Mouse (Mus musculus) heart, embryonic 15.5 days (tissue): Measurements from ENCODE around the gene Tbcd. TPM values are rescaled to one million over a fixed set of nuclear protein-coding genes. Genes with fewer than 3 reads are reported as not detected.

ENCODE experiments used
- ATAC-seq: fragments of 200-750 bp; cut with Nextera tagmentation; replicated peaks from 2 replicates; pipeline ENCODE4 v1.8.0; 2017; ENCODE audit warnings: low read depth, moderate TSS enrichment; ENCODE audit not compliant: insufficient number of reproducible peaks, insufficient read depth, low FRiP score
- H3K27ac ChIP-seq: fragments of 300-500 bp; sonication (generic); 2 replicates; pipeline ENCODE4 v1.5.1; 2015; ENCODE audit warnings: mild to moderate bottlenecking, inconsistent platforms
- H3K27me3 ChIP-seq: fragments of 300-500 bp; sonication (generic); 2 replicates; pipeline ENCODE4 v1.6.1; 2015; ENCODE audit warnings: inconsistent platforms
- H3K36me3 ChIP-seq: fragments of 300-500 bp; sonication (generic); 2 replicates; pipeline ENCODE4 v1.6.1; 2015; ENCODE audit warnings: mild to moderate bottlenecking, inconsistent platforms
- H3K4me1 ChIP-seq: fragments of 300-500 bp; sonication (generic); replicated peaks from 2 replicates; pipeline ENCODE4 v1.6.1; 2015; ENCODE audit warnings: inconsistent platforms
- H3K4me2 ChIP-seq: fragments of 300-500 bp; sonication (generic); 2 replicates; pipeline ENCODE4 v1.6.1; 2015; ENCODE audit warnings: inconsistent platforms, mild to moderate bottlenecking, moderate library complexity
- H3K4me3 ChIP-seq: fragments of 300-500 bp; sonication (generic); 2 replicates; pipeline ENCODE4 v1.5.1; 2015; ENCODE audit warnings: mild to moderate bottlenecking, inconsistent platforms
- H3K9ac ChIP-seq: fragments of 300-500 bp; sonication (generic); 2 replicates; pipeline ENCODE4 v1.6.1; 2015; ENCODE audit warnings: mild to moderate bottlenecking, inconsistent platforms
- H3K9me3 ChIP-seq: fragments of 300-500 bp; sonication (generic); replicated peaks from 2 replicates; pipeline ENCODE4 v1.6.1; 2016; ENCODE audit warnings: inconsistent platforms
- WGBS: fragments of 180-500 bp; shearing (Covaris S2); methylation state at CpG from one replicate; pipeline ENCODE4 v1.1.7; 2015; ENCODE audit warnings: mixed read lengths; 5-methylcytosine and 5-hydroxymethylcytosine counted together
- polyA plus RNA-seq: library from polyadenylated mRNA; unstranded; fragments of >200 nt; fragmentation: Nextera tagmentation; extraction: Ambion mirVana; gene quantifications from 2 replicates; pipeline ENCODE4 v1.2.1, GENCODE M21; 2015

The Tbcd gene
- polyA plus RNA-seq, 1 experiment from 2014 or later, result 17.3 TPM

GRCm38 (mm10) chr11:121479476-121480203 lies 27.9 kb downstream of the Tbcd start:
- Histone ChIP-seq H3K9ac (no peak overlapping the region), H3K27ac (no peak overlapping the region), H3K27me3 (no peaks in the 10 kb centered on the region), H3K4me3 (no peak overlapping the region), H3K4me1 (no peaks in the 10 kb centered on the region), H3K9me3 (no peaks in the 10 kb centered on the region), H3K36me3 (no peaks in the 10 kb centered on the region), H3K4me2 (no peak overlapping the region)
- 88% methylated on average over 15 of the region's 15 CpGs for WGBS
- no peak for ATAC-seq

GRCm38 (mm10) chr11:121481129-121481528 lies 29.4 kb downstream of the Tbcd start:
- Histone ChIP-seq H3K36me3 (no peaks in the 10 kb centered on the region), H3K27me3 (no peaks in the 10 kb centered on the region), H3K4me1 (no peaks in the 10 kb centered on the region), H3K4me2 (no peak overlapping the region), H3K9ac (no peak overlapping the region), H3K4me3 (no peak overlapping the region), H3K27ac (no peak overlapping the region), H3K9me3 (no peaks in the 10 kb centered on the region)
- 90% methylated on average over 2 of the region's 2 CpGs for WGBS
- no peak for ATAC-seq

DNA sequence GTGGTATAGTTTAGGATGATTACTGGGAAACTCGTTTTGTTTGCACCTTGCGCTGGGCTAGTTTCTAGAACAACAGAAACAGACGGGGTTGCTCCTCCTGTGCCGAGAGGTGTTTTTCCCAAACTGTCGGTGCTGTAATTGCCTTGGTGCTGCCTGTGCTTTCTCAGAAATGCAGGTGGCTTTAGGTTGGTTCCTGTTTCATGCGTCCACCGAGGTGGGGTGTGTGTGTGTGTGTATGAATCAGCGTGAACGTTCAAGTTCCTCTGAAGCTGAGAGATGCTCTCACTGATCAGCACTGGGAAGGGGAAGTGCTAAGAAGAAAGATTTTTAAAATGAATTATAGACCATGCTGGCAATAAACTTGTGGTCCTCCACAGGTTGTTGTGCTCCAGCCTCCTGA lies 34.1 kb downstream of the Tbcd start:
- 76% methylated on average over 9 of the region's 9 CpGs for WGBS
- Histone ChIP-seq H3K9me3 (no peaks in the 10 kb centered on the region), H3K4me2 (no peak overlapping the region), H3K36me3 (no peaks in the 10 kb centered on the region), H3K4me1 (no peaks in the 10 kb centered on the region), H3K9ac (no peak overlapping the region), H3K4me3 (no peak overlapping the region), H3K27me3 (no peaks in the 10 kb centered on the region), H3K27ac (no peak overlapping the region)
- no peak for ATAC-seq

DNA sequence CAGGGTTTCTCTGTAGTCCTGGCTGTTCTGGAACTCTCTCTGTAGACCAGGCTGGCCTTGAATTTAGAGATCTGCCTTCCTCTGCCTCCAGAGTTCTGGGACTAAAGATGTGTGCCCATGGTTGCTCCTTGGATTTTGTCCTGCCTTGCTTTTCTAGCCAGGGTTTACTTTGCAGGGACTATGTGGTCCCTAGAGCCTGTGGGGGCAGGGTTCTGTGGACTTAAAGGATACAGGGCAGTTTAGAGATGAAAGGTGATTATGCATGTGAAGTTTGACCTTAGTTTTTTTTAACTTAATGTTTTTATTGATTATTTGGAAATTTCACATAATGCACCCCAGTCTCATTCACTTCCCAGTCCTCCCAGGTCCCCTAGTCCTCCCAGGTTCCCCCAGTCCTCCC lies 38.9 kb downstream of the Tbcd start:
- no peak overlapping the region for H3K4me3 ChIP-seq
- ATAC-seq, result no peak

DNA sequence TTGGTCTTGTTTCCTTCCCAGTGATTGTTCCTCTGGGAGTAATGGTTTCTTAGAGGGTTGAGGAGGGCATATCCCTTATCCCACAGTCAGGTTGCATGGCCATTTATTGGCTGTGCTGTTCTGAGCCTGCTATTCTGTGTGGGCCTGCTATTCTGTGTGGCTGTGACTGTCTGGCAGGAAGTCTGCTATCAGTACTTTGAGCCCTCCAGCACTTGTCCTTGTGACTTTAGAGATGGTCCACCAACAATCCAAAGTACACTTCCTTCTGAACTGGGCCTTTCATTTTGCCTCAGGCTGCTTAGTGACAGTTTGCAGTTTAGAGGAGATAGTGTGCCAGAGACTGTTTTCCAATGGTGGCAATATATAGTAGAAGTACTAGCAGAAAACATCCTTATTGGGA lies 48.8 kb downstream of the Tbcd start:
- Histone ChIP-seq H3K4me1 (peaks cover 3% of the 10 kb centered on the region; the same call in 1 of the 2 replicates), H3K4me2 (no peak overlapping the region), H3K27ac (no peak overlapping the region), H3K36me3 (peaks cover 20% of the 10 kb centered on the region), H3K9ac (no peak overlapping the region), H3K27me3 (no peaks in the 10 kb centered on the region), H3K4me3 (no peak overlapping the region), H3K9me3 (no peaks in the 10 kb centered on the region)
- ATAC-seq, result no peak

More for the DNA sequence above, 38.9 kb downstream of the Tbcd start:
- no peaks in the 10 kb centered on the region; the same call in 1 of the 2 replicates for H3K4me1 ChIP-seq
- no peaks in the 10 kb centered on the region for H3K36me3 ChIP-seq
- H3K4me2 ChIP-seq, result no peak overlapping the region
- H3K27me3 ChIP-seq, result no peaks in the 10 kb centered on the region
- H3K9me3 ChIP-seq, result no peaks in the 10 kb centered on the region
- no peak overlapping the region for H3K27ac ChIP-seq
- H3K9ac ChIP-seq, result no peak overlapping the region

GRCm38 (mm10) chr11:121501525-121501924 lies 49.8 kb downstream of the Tbcd start:
- Histone ChIP-seq H3K4me2 (no peak overlapping the region), H3K27me3 (no peaks in the 10 kb centered on the region), H3K27ac (no peak overlapping the region), H3K9me3 (no peaks in the 10 kb centered on the region), H3K36me3 (peaks cover 20% of the 10 kb centered on the region), H3K9ac (no peak overlapping the region), H3K4me3 (no peak overlapping the region), H3K4me1 (0 out of 2 replicates have a peak, but pooled peaks cover 3% of the 10 kb centered on the region)
- no peak for ATAC-seq
- WGBS, result 53% methylated on average over 4 of the region's 4 CpGs

GRCm38 (mm10) chr11:121502000-121502860 lies 50.5 kb downstream of the Tbcd start:
- Histone ChIP-seq H3K36me3 (peaks cover 20% of the 10 kb centered on the region), H3K4me2 (no peak overlapping the region), H3K9ac (no peak overlapping the region), H3K27ac (no peak overlapping the region), H3K9me3 (no peaks in the 10 kb centered on the region), H3K4me1 (0 out of 2 replicates have a peak, but pooled peaks cover 3% of the 10 kb centered on the region), H3K4me3 (no peak overlapping the region), H3K27me3 (no peaks in the 10 kb centered on the region)
- 71% methylated on average over 4 of the region's 4 CpGs for WGBS
- ATAC-seq, result no peak

DNA sequence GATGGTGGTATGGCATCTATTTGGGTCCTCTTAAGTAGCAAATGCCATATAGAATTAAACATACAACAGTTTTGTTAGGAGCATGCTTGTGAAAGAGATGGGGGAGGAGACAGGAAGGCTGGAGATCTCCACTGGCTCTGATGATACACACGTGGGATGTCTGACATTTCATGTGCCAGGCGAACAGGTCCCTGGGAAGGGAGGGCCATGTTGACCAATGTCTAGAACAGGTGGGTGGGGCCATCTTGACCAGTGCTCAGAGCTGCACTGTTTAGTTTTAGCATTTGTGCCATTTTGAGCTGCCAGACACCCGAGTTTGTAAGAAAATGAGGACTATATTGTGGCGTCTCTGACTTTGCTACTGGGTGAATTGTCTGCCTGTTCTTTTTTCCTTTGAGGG lies 56.7 kb downstream of the Tbcd start:
- Histone ChIP-seq H3K27me3 (no peaks in the 10 kb centered on the region), H3K9ac (no peak overlapping the region), H3K4me2 (no peak overlapping the region), H3K4me3 (no peak overlapping the region), H3K27ac (no peak overlapping the region), H3K4me1 (no peaks in the 10 kb centered on the region), H3K36me3 (peaks cover 8% of the 10 kb centered on the region; the same call in 1 of the 2 replicates), H3K9me3 (no peaks in the 10 kb centered on the region)
- ATAC-seq, result no peak
- 72% methylated on average over 4 of the region's 4 CpGs for WGBS

- H3K27me3 ChIP-seq, result no peaks in the 10 kb centered on the region
- no peak overlapping the region for H3K4me3 ChIP-seq
- H3K27ac ChIP-seq, result no peak overlapping the region
- no peak overlapping the region for H3K9ac ChIP-seq
- H3K36me3 ChIP-seq, result no peaks in the 10 kb centered on the region
- H3K9me3 ChIP-seq, result no peaks in the 10 kb centered on the region
- H3K4me1 ChIP-seq, result no peaks in the 10 kb centered on the region
- no peak for ATAC-seq
- 77% methylated on average over 9 of the region's 9 CpGs for WGBS
- no peak overlapping the region for H3K4me2 ChIP-seq
These were observed 58.9 kb downstream of the Tbcd start for GRCm38 (mm10) chr11:121510512-121511246.

DNA sequence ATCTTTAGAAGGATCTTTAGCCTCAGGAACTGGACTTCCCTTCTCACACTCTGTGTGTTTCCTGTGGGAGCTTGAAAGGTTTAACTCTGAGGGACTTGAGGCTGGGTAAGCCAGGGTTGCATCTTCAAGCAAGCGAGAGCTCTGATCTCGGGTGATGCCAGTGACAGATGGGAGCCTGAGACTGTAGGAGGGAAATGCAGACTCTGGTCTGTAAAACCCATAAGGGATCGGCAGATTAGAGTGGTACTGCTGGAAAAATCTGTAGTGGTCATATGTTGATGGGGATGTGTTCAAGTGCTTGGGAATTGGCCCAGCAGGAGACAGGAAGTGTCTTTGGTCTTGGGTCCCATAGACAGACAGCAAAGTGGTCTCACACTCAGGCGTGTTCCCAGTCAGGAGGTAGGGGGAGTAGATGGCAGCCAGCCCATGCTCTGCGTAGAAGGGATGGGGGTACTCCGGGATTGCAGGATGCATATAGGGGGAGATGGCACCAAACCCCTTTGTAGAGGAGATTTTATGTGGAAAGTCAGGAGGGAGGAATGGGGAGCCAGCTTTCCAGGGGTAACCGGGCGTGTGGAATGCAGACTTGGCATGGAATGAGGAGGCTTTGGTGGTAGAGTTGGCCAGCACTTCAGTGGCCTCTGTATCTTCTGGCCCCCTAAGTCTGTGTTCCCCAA lies 61.3 kb downstream of the Tbcd start:
- ATAC-seq, result no peak
- Histone ChIP-seq H3K4me3 (no peak overlapping the region), H3K4me2 (no peak overlapping the region), H3K9ac (no peak overlapping the region), H3K27ac (no peak overlapping the region), H3K36me3 (no peaks in the 10 kb centered on the region), H3K9me3 (no peaks in the 10 kb centered on the region), H3K4me1 (peaks cover 10% of the 10 kb centered on the region; the same call in 1 of the 2 replicates), H3K27me3 (no peaks in the 10 kb centered on the region)
- WGBS, result 82% methylated on average over 8 of the region's 8 CpGs

- Histone ChIP-seq H3K27me3 (no peaks in the 10 kb centered on the region), H3K9me3 (no peaks in the 10 kb centered on the region), H3K4me3 (no peak overlapping the region), H3K4me2 (no peak overlapping the region), H3K4me1 (peaks cover 12% of the 10 kb centered on the region; the same call in 1 of the 2 replicates), H3K36me3 (no peaks in the 10 kb centered on the region), H3K27ac (no peak overlapping the region), H3K9ac (no peak overlapping the region)
- 81% methylated on average over 9 of the region's 9 CpGs for WGBS
- ATAC-seq, result no peak
These were observed 64.2 kb downstream of the Tbcd start for GRCm38 (mm10) chr11:121515996-121516395.
